Mouse (Mus musculus) myocyte (in vitro differentiated cells): ENCODE data around the gene Slc18a2. TPM values are rescaled to one million over a fixed set of nuclear protein-coding genes. Genes with fewer than 3 reads are reported as not detected.

Experiments used
- H3K27me3 ChIP-seq: one replicate; pipeline ENCODE4 v1.6.1; 2011; ENCODE audit not compliant: control insufficient read depth, insufficient read depth, insufficient read length
- H3K36me3 ChIP-seq: one replicate; pipeline ENCODE4 v1.6.1; 2011; ENCODE audit not compliant: control insufficient read depth, insufficient read depth
- H3K4me2 ChIP-seq: one replicate; pipeline ENCODE4 v1.6.1; 2011; ENCODE audit warnings: low read depth, control low read depth
- H3K4me3 ChIP-seq: one replicate; pipeline ENCODE4 v1.5.1; 2011; ENCODE audit warnings: mild to moderate bottlenecking, control low read depth, moderate library complexity
- H3K79me2 ChIP-seq: one replicate; pipeline ENCODE4 v1.6.1; 2011; ENCODE audit not compliant: control insufficient read depth, insufficient read depth
- H3ac ChIP-seq: one replicate; pipeline ENCODE4 v1.6.1; 2011; ENCODE audit not compliant: control insufficient read depth, insufficient read length
- CEBPB ChIP-seq: IDR thresholded peaks from 2 replicates; pipeline ENCODE4 v1.6.1; 2011; ENCODE audit warnings: mild to moderate bottlenecking, moderate library complexity; ENCODE audit not compliant: poor library complexity, insufficient read depth, severe bottlenecking
- E2F4 ChIP-seq: IDR thresholded peaks from one replicate; pipeline ENCODE4 v1.6.1; 2011; ENCODE audit warnings: mild to moderate bottlenecking, control low read depth, moderate library complexity; ENCODE audit not compliant: insufficient read depth
- MAX ChIP-seq: IDR thresholded peaks from one replicate; pipeline ENCODE4 v1.6.1; 2011; ENCODE audit warnings: low read depth, mild to moderate bottlenecking, control low read depth
- MYOD1 ChIP-seq, 3 experiments: IDR thresholded peaks; one replicate each; pipeline ENCODE4 v1.6.1; 2011; ENCODE audit warnings: control low read depth in 2 of 3, low read depth in 2 of 3, mild to moderate bottlenecking in 2 of 3, moderate library complexity in 1 of 3; ENCODE audit not compliant: insufficient read length in 2 of 3, control insufficient read depth in 1 of 3
- MYOG ChIP-seq, 3 experiments: IDR thresholded peaks; one replicate each; pipeline ENCODE4 v1.6.1; 2011; ENCODE audit warnings: control low read depth in 2 of 3, low read depth in 2 of 3, mild to moderate bottlenecking in 2 of 3; ENCODE audit not compliant: insufficient read length in 2 of 3, control insufficient read depth in 1 of 3, insufficient read depth in 1 of 3
- POLR2A ChIP-seq: IDR thresholded peaks from one replicate; pipeline ENCODE4 v1.6.1; 2011; ENCODE audit warnings: low read depth, mild to moderate bottlenecking, control low read depth, moderate library complexity; ENCODE audit not compliant: insufficient read length
- POLR2AphosphoS2 ChIP-seq: IDR thresholded peaks from one replicate; pipeline ENCODE4 v1.6.1; 2011; ENCODE audit warnings: low read depth, control low read depth; ENCODE audit not compliant: insufficient read length
- REST ChIP-seq: IDR thresholded peaks from one replicate; pipeline ENCODE4 v1.6.1; 2011; ENCODE audit warnings: mild to moderate bottlenecking, control low read depth, moderate library complexity; ENCODE audit not compliant: insufficient read depth, insufficient read length
- SRF ChIP-seq: IDR thresholded peaks from one replicate; pipeline ENCODE4 v1.6.1; 2011; ENCODE audit warnings: low read depth; ENCODE audit not compliant: control insufficient read depth, insufficient read length
- TCF12 ChIP-seq: IDR thresholded peaks from one replicate; pipeline ENCODE4 v1.6.1; 2011; ENCODE audit warnings: mild to moderate bottlenecking, control low read depth; ENCODE audit not compliant: poor library complexity, insufficient read depth, severe bottlenecking
- TCF3 ChIP-seq: IDR thresholded peaks from one replicate; pipeline ENCODE4 v1.6.1; 2011; ENCODE audit warnings: low read depth, control low read depth; ENCODE audit not compliant: insufficient read length
- USF1 ChIP-seq: IDR thresholded peaks from one replicate; pipeline ENCODE4 v1.6.1; 2011; ENCODE audit warnings: low read depth, mild to moderate bottlenecking, control low read depth, moderate library complexity
- polyA plus RNA-seq: library from polyadenylated mRNA; unstranded; fragments of >200 nt; fragmentation: generic; extraction: Trizol; gene quantifications from one replicate; pipeline ENCODE4 v1.2.1, GENCODE M21; 2012; ENCODE audit warnings: missing spikeins

Slc18a2 gene
- 0.42 TPM for polyA plus RNA-seq

DNA sequence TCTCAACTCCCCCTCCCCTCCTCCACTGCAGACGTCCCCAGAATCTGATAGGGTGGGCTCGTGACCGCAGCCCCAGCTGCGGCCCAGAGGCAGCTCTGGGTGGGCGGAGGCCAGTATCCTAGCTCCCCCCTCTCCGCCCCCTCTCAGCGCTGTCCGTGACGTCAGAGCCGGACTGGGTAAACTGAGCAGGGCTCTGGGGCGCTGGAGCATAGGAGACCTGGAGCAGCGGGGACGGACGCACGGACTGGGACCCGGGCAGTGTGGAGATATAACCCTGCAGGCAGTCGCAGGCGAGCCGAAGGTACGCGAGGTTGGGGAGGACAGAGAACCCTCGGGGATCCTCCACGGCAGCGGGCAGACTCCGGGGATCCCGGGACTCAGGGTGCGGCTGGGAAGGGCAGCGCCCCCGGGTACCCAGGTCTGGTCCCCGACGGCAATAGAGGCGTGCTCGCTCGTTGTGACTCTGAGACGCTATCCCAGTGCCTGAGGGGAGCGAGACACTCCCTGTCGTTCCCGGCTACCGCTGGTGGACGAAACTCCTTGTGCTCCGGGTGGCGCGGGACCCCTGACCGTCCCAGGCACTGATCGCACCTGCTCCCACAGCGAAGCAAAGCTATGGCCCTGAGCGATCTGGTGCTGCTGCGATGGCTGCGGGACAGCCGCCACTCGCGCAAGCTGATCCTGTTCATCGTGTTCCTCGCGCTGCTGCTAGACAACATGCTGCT lies at the start of gene Slc18a2:
Gene Slc18a2, plus strand, starts transcription at position 179 of the 725 bp plus-strand sequence.
- H3K4me2 ChIP-seq, result no peak within 1 kb of the TSS
- no peaks in the 10 kb centered on the region for H3K36me3 ChIP-seq
- peaks cover 11% of the 10 kb centered on the region for H3K27me3 ChIP-seq
- no peak within 1 kb of the TSS for H3ac ChIP-seq
- TF ChIP-seq E2F4 (no peak), CEBPB (no peak), MYOD1 (IDR thresholded peaks at IDR 0.05; ENCODE audit: control insufficient read depth in 1 of 3, insufficient read length in 2 of 3, low read depth in 2 of 3) (no peak), TCF3 (no peak), MAX (no peak), POLR2A (no peak), SRF (no peak), POLR2AphosphoS2 (no peak), TCF12 (no peak), REST (no peak), MYOG (IDR thresholded peaks at IDR 0.05; ENCODE audit: control insufficient read depth in 1 of 3, insufficient read depth in 1 of 3, insufficient read length in 2 of 3, low read depth in 2 of 3) (no peak), USF1 (no peak)
- H3K4me3 ChIP-seq, result no peak within 1 kb of the TSS
- no peaks in the 10 kb centered on the region for H3K79me2 ChIP-seq

DNA sequence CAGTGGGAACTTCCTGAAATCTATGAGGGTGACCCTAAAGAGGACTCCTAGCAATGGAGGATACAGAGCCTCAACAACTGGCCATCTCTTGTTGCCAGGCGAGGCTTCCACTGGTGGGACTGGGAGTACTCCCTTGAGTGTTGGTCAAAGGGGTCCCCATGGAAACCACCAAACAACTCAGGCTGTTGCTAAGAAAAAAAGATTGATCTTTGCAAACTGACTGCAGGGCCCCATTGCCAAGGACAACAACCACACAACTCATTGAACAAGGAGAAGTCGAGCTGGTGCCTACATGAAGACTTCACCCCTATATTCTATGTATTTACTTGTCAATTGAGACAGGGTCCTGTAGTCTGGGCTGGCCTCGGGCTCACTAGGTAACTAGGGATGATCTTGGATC lies 43.8 kb upstream of the Slc18a2 start:
- TF ChIP-seq REST (no peak), MYOD1 (IDR thresholded peaks at IDR 0.05; ENCODE audit: control insufficient read depth in 1 of 3, insufficient read length in 2 of 3, low read depth in 2 of 3) (no peak), SRF (no peak), MYOG (IDR thresholded peaks at IDR 0.05; ENCODE audit: control insufficient read depth in 1 of 3, insufficient read depth in 1 of 3, insufficient read length in 2 of 3, low read depth in 2 of 3) (no peak), E2F4 (no peak), USF1 (no peak), TCF3 (no peak), TCF12 (no peak), CEBPB (no peak), POLR2A (no peak), POLR2AphosphoS2 (no peak), MAX (no peak)
- H3K4me3 ChIP-seq, result no peak overlapping the region
- H3ac ChIP-seq, result no peak overlapping the region
- H3K79me2 ChIP-seq, result no peaks in the 10 kb centered on the region
- no peak overlapping the region for H3K4me2 ChIP-seq
- H3K27me3 ChIP-seq, result peaks cover 31% of the 10 kb centered on the region
- no peaks in the 10 kb centered on the region for H3K36me3 ChIP-seq

DNA sequence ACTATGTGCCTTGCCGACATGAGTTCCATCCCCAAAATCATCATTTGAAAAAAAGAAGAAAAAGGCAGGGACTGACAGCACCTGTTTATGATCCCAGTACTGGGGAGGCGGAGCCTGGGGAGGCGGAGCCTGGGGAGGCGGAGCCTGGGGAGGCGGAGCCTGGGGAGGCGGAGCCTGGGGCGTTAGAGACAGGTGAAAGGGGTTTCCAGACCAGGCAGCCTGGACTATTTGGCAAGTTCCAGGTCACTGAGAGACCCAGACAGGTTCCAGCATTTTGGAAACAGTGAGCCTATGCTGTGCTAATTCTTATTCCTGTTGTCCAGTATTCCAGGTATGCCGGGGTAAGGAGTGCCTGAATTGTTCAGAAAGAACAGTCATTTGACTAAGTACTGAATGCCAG lies 41.7 kb upstream of the Slc18a2 start, which contains the start of gene Kcnk18:
Gene Kcnk18, plus strand, starts transcription at position 224 of the 400 bp plus-strand sequence.
- Histone ChIP-seq H3K36me3 (no peaks in the 10 kb centered on the region), H3K27me3 (peaks cover 26% of the 10 kb centered on the region), H3K4me2 (no peak within 1 kb of the TSS), H3K79me2 (no peaks in the 10 kb centered on the region), H3K4me3 (no peak within 1 kb of the TSS), H3ac (no peak within 1 kb of the TSS)
- no peak for TF ChIP-seq SRF
- TF ChIP-seq TCF3, result no peak
- TF ChIP-seq MYOG (IDR thresholded peaks at IDR 0.05; ENCODE audit: control insufficient read depth in 1 of 3, insufficient read depth in 1 of 3, insufficient read length in 2 of 3, low read depth in 2 of 3), result no peak
- TF ChIP-seq POLR2AphosphoS2, result no peak
- no peak for TF ChIP-seq E2F4
- no peak for TF ChIP-seq MAX
- no peak for TF ChIP-seq TCF12
- no peak for TF ChIP-seq MYOD1 (IDR thresholded peaks at IDR 0.05; ENCODE audit: control insufficient read depth in 1 of 3, insufficient read length in 2 of 3, low read depth in 2 of 3)
- TF ChIP-seq REST, result no peak
- TF ChIP-seq USF1, result no peak
- TF ChIP-seq CEBPB, result no peak
- TF ChIP-seq POLR2A, result no peak

DNA sequence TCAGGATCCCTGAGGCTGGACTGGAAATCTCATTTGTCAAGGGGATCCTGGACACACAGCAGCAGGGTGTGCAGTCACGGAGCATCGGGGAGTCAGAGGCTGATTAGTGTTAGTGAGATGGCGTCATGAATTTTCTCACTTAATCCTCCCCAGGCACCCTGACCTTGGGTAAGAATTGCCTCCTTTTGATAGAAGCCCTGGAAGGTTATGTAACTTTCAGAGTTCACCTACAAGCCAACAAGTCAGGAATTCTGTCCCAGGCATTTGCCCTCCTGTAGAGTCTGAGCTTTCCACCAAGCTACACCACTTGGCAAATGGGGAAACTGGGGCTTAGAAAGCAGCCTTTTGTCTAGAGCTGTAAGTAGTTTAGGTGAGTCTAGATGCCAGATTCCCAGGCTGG lies 39.6 kb upstream of the Slc18a2 start:
- peaks cover 24% of the 10 kb centered on the region for H3K27me3 ChIP-seq
- H3ac ChIP-seq, result no peak overlapping the region
- H3K79me2 ChIP-seq, result no peaks in the 10 kb centered on the region
- no peak overlapping the region for H3K4me2 ChIP-seq
- H3K4me3 ChIP-seq, result no peak overlapping the region
- TF ChIP-seq REST (no peak), E2F4 (no peak), TCF12 (no peak)
- H3K36me3 ChIP-seq, result no peaks in the 10 kb centered on the region

- H3ac ChIP-seq, result no peak overlapping the region
- no peaks in the 10 kb centered on the region for H3K36me3 ChIP-seq
- no peak overlapping the region for H3K4me2 ChIP-seq
- no peak for TF ChIP-seq CEBPB
- no peak for TF ChIP-seq TCF3
- TF ChIP-seq POLR2AphosphoS2, result no peak
- no peak for TF ChIP-seq POLR2A
- no peaks in the 10 kb centered on the region for H3K79me2 ChIP-seq
- no peak overlapping the region for H3K4me3 ChIP-seq
- H3K27me3 ChIP-seq, result no peaks in the 10 kb centered on the region
Measured at GRCm38 (mm10) chr19:59228376-59228775, 32.3 kb upstream of the Slc18a2 start.
